Mouse (Mus musculus) layer of hippocampus, postnatal 14 days (tissue): ENCODE data around the gene Vmn1r205. TPM values are rescaled to one million over a fixed set of nuclear protein-coding genes. Genes with fewer than 3 reads are reported as not detected.
"Not testable (repeated sequence)": the region's sequence is repeated elsewhere in the genome, so short reads cannot be mapped to it uniquely, and the experiment has no call there.

Experiments used
- DNase-seq, 2 experiments: peaks; one replicate each; pipeline ENCODE4 v3.0.0; 2021 to 2022; ENCODE audit warnings: low spot score in 2 of 2, mixed read lengths in 1 of 2
- long read RNA-seq, 2 experiments: library from polyadenylated mRNA; stranded (forward); transcript quantifications; one replicate each; pipeline ENCODE4 v2.0.0; 2021
- total RNA-seq, 2 experiments: library from RNA; stranded (reverse); gene quantifications; 2 replicates each; pipeline ENCODE4 v1.2.3; 2021

The Vmn1r205 gene
- not detected for total RNA-seq
- long read RNA-seq, experiment 1, result 0 reads
- long read RNA-seq, experiment 2, result 0 reads

GRCm38 (mm10) chr13:22592900-22593299, at the start of gene Vmn1r205:
Gene Vmn1r205, minus strand, starts transcription at chr13:22593000.
- no peak for DNase-seq

GRCm38 (mm10) chr13:22624151-22624550, 31.4 kb upstream of the Vmn1r205 start, which contains the start of gene Vmn1r206:
Gene Vmn1r206, minus strand, starts transcription at chr13:22624251.
- not testable (repeated sequence) for DNase-seq

GRCm38 (mm10) chr13:22583336-22583735, 9.5 kb downstream of the Vmn1r205 start:
- not testable (repeated sequence) for DNase-seq

- DNase-seq, result not testable (repeated sequence)
Measured at GRCm38 (mm10) chr13:22574911-22575310, 17.9 kb downstream of the Vmn1r205 start.

- DNase-seq, result not testable (repeated sequence)
Measured at GRCm38 (mm10) chr13:22552898-22553297, 39.9 kb downstream of the Vmn1r205 start, which contains the start of gene Vmn1r204. Gene Vmn1r204, plus strand, starts transcription at chr13:22553198.

Other genes with a start within 250 kb of the Vmn1r205 start
- not detected for gene Vmn1r198, start 242.6 kb downstream of the Vmn1r205 start, total RNA-seq
- gene Vmn1r199, start 213.2 kb downstream of the Vmn1r205 start, total RNA-seq, result not detected
- not detected for gene Vmn1r200, start 202.6 kb downstream of the Vmn1r205 start, total RNA-seq
- not detected for gene Vmn1r201, start 121.1 kb downstream of the Vmn1r205 start, total RNA-seq
- gene Vmn1r202, start 87.6 kb downstream of the Vmn1r205 start, total RNA-seq, result under 1 TPM in 1 of 2 experiments, not detected in 1; 0.07 TPM
- not detected for gene Vmn1r203, start 74.9 kb downstream of the Vmn1r205 start, total RNA-seq
- not detected for gene Vmn1r204, start 39.8 kb downstream of the Vmn1r205 start, total RNA-seq
- not detected for gene Vmn1r206, start 31.3 kb upstream of the Vmn1r205 start, total RNA-seq
- gene Vmn1r207-ps, start 136.6 kb upstream of the Vmn1r205 start, total RNA-seq, result under 1 TPM; 0.07 to 0.19 TPM
- gene Vmn1r208, start 184.4 kb upstream of the Vmn1r205 start, total RNA-seq, result not detected
- gene Vmn1r209, start 216.7 kb upstream of the Vmn1r205 start, total RNA-seq, result under 1 TPM in 1 of 2 experiments, not detected in 1; 0.07 TPM
- gene Vmn1r210, start 238.3 kb upstream of the Vmn1r205 start, total RNA-seq, result not detected